Mouse (Mus musculus): Measurements from ENCODE around the gene Cul9.

GRCm38 (mm10) chr17:46487431-46487830, 58.8 kb downstream of the Cul9 start, which contains the start of gene Ttbk1:
- no peak for TF ChIP-seq POLR2A (IDR thresholded peaks at IDR 0.05; ENCODE audit: borderline replicate concordance, control insufficient read depth, low read depth, low read length)
- no peak for TF ChIP-seq CTCF (IDR thresholded peaks at IDR 0.05; ENCODE audit: control insufficient read depth, insufficient read depth, low read length)

Measured in bone marrow, adult 2 months (tissue).